Mouse (Mus musculus): ENCODE measurements around the gene Klhl24.

DNA sequence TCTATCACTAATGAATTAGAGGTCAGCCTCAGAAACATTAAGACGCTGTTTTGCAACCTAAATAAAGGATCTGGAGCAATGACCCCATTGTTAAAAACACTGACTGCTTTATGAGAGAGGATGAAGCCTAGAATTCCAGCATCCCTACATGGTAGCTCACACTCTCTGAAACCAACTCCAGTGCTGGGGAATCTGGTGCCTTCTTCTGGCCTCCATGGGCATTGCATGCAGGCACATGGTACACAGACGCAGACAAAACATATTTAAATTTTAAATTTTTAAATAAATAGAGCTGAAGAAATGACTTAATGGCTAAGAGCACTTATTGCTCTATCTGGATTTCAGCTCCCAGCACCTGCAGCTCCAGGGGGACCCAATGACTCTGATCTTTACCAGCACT is 1.4 kb upstream of the Klhl24 start:
- no peak for TF ChIP-seq POLR2A (IDR thresholded peaks at IDR 0.05; ENCODE audit: extremely low read depth, insufficient read depth, low read length)
- no peak for TF ChIP-seq CTCF (IDR thresholded peaks at IDR 0.05; ENCODE audit: extremely low read depth, insufficient read depth, low read length)
